Mouse (Mus musculus): ENCODE results near the gene Sez6l. TPM values are rescaled to one million over a fixed set of nuclear protein-coding genes. Genes with fewer than 3 reads are reported as not detected.
A peak's percentile ranks its signal among the peaks of the same experiment; 100 is the strongest.

Gene Sez6l
- total RNA-seq, 2 experiments from 2014 or later = 192 TPM

DNA sequence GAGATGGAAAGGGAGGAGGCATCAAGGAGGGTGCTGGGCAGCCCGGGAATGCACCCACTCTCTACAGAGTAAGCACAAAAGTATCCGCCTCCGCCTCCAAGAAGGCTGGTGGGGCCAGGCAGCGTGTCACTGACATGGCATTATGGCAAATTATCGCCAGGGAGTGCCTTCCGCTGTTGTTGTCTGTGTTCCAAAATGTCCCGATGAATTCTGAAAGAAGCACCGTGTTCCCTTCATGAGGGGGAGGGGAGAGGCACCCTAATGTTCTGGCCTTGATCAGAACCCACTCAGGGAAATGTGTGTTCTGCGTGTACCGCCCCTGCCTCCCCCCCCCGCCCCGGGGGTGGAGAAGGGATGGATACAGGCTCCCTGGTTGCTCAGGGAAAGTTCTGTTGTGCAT is 41.1 kb downstream of the Sez6l start:
- DNase-seq (ENCODE audit: low spot score in 2 of 2) = no peak

GRCm38 (mm10) chr5:112534146-112534545 is 42.8 kb downstream of the Sez6l start:
- DNase-seq (ENCODE audit: low spot score in 2 of 2) = no peak

- DNase-seq (ENCODE audit: low spot score in 2 of 2) = no peak
These were observed 43.5 kb downstream of the Sez6l start for GRCm38 (mm10) chr5:112533312-112534075.

- DNase-seq (ENCODE audit: low spot score in 2 of 2) = no peak
These were observed 44.1 kb downstream of the Sez6l start for GRCm38 (mm10) chr5:112532894-112533293.

- peak in 1 of 2 experiments; percentile 39 for DNase-seq (ENCODE audit: low spot score in 2 of 2)
These were observed 44.8 kb downstream of the Sez6l start for GRCm38 (mm10) chr5:112532210-112532609.

DNA sequence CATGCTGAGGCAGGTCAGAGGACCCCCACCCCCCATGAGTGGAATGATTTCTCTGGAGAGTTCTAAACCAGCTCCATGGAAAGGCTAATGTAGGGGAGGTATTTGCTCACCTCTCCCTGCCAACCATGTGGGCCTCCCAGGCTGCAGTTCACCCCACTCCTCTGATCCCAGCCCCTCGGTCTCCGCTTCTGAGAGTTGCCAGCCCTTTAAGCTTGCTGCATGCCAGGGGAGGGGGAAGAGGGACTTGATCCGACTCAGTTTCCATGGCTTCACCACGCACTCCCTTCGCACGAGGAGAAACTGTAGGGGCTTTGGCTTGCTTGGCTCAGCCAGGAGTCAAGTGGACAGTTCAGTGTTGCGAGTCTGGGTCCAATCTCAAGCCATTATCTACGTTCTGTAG is 45.9 kb downstream of the Sez6l start:
- no peak for DNase-seq (ENCODE audit: low spot score in 2 of 2)

DNA sequence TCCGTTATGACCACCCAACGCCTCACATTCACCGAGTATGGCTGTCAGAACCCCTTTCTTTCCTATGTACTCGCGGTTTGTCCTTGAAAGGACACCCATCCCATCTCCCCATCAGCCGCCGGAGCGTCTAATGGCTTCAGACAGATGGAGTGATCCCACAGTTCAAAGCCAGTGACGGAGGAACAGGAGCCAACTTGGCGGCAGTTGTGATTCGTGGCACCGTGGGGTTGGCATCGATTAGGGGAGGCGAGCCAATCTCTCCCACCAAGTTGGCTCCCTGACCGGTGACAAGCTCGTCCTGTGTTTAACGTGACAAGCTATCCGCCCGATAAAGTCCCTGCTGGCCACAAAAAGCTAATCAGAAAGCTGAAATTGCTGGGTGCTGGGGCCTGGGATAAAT is 50.0 kb downstream of the Sez6l start:
- peak; percentile 87 to 90 for DNase-seq (ENCODE audit: low spot score in 2 of 2)

- DNase-seq (ENCODE audit: low spot score in 2 of 2) = no peak
These were observed 50.5 kb downstream of the Sez6l start for GRCm38 (mm10) chr5:112526435-112526834.

DNA sequence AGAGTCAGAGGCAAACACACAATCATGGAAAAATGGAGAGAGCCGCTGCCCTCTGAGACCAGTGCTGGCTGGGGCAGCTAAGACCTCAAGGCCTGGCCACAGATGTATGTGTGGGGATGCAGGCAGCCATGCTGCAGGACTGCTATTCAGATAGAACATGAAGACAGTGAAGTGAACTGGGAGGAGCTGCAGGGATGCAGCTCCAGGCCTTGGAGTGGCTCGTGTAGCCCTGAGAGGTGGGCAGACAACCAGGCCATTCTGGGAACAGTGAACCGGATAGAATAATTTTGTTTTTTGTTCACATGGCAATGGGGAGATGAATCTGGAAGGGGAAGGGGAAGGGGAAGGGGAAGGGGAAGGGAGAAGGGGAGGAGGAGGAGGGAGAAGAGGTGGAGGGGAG is 51.0 kb downstream of the Sez6l start:
- DNase-seq (ENCODE audit: low spot score in 2 of 2) = no peak

DNA sequence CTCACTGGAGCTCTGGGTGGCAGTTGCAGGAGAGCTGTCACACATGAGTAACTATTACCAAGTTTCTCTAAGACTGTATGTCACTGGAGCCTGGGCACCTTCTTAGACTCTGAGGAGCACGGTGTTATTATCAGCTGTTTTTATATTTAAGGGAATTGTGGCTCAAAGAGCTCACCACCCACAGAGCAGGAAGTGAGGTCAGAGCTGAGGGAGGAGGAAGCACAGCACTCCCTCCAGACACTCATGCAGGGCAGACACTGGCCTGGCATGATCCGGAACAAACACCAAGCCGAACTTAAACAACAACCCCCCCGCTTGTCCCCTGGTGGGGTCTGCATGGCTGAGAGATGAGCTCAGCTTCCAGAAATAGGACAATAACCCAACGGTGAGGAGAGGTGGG is 51.7 kb downstream of the Sez6l start:
- DNase-seq (ENCODE audit: low spot score in 2 of 2) = no peak

DNA sequence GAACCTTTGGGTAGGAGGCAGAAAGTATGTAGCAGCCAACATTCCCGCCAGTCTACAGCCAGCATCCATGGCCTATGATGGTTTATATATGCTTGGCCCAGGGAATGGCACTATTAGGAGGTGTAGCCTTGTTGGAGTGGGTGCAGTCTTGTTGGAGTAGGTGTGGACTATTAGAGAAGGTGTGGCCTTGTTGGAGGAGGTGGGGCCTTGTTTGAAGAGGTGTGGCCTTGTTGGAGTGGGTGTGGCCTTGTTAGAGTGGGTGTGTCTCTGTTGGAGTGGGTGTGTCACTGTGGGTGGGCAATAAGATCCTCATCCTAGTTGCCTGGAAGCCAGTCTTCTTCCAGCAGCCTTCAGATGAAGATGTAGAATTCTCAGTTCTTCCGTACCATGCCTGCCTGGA is 53.2 kb downstream of the Sez6l start:
- no peak for DNase-seq (ENCODE audit: low spot score in 2 of 2)

DNA sequence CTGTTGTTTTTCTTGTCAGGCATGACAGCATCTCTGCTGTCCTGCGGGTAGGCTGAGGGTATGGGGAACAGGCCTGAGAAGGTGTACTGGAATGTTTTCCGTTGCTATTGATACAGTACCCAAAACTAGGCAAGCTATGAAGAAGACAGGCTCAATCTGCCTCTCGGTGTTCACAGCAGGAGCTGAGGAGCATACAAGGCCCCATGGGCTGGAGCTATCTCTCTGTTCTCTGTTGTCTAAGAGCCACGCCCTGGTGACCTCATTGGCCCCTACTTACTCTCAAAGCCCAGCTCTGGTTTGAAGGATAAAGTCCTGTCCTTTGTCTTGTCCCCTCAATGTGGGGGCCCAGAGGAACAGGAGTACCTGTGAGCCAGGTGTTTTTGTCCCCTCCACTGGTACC is 53.7 kb downstream of the Sez6l start:
- DNase-seq (ENCODE audit: low spot score in 2 of 2) = no peak

DNA sequence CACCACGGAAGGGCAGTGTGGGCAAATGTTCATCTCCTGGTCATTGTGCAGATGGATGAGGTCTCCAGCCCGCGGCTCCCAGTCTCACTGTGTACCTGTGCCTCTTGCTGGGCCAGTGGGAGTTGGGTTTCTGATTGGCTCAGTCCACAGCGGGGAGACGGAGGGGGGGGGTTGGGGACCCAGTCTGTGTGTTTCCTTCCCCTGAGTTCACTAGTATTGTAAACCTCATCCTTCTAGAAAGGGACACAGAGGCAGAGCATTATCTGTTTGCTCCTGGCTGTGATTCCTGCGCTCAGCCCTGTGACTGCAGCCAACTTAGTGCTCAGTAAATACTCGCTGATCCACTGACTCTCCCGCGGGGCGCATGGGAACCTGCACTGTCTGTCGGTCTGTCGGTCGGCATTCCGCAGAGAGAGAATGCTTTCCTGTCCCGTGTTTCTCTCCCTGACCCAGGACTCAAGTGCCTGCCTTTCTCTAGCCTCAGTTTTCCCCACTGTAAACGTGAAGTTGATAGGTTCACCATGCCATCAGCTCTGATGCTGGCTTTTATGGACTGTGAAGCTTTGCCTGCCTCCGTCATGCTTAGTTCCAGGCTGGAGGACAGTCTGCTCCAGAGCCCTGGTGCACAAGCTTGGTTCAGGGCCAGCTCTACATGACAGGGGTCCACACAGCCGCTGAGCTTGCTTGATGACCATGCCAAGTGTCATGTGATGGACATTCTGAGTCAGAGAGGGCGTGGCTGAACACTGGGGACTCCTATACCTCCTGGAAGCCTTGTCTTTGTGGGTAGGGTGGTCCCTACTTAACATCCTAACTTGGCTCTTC is 55.1 kb downstream of the Sez6l start:
- DNase-seq (ENCODE audit: low spot score in 2 of 2) = peak in 1 of 2 experiments; percentile 36

DNA sequence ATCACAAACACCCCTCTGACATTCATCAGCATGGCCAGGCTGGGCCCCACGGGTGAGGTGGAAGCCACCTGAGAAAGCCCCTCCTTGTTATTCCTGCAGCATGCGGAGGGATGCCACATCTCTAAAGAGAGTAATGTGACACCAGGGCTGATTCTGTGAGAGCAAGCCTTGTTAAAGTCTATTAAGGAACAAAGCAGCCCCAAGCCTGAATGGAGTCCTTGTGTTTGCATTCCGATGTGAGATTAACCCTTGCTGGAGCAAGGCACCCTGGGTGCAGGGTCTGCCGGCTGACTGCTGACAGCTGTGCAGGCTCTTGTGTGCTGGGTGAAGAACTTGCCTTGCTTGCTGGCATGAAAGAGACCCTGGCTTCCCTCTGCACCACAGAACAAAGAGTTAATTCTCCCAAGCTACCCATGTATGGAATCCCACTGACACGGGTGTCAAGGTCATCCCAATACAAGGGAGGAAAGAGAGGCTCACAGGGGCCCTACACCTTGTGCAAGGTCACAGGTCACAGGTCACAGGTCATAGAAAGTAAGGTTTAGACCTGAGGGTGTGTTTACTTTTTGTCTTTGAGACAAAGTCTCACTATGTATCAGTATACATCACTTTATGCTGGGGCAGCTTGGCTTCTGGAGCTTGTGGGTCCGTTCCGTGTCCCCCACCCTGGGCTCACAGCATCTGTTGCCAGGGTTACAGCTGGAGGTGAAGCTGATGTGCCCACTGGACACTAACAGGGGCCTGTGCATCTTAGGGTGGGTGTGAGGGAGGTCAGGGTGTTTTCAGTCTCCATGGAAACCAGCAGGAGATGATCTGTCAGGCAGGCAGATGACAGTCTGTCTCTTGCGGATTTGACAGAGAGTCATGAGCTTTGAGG is 55.9 kb downstream of the Sez6l start:
- DNase-seq (ENCODE audit: low spot score in 2 of 2) = peak in 1 of 2 experiments; percentile 28

DNA sequence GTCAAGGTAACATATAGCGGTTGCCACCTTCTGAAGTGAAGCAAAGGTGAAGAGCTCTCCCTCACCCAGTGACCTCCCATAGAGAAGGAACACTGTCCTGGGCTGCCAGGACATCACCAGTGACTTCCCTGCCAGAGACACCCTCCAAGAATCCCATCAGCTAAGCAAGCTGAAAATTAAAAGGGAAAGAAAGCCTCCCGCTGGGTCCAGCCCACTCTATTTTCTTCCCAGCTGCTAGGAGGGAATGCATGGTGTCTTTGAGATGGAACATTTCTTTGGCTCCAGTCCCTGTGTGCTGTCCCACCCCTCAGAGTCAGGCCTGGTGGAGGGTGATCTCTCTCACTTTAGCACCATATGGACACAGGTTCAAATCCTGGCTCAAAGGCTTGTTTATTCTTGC is 58.2 kb downstream of the Sez6l start:
- no peak for DNase-seq (ENCODE audit: low spot score in 2 of 2)

DNA sequence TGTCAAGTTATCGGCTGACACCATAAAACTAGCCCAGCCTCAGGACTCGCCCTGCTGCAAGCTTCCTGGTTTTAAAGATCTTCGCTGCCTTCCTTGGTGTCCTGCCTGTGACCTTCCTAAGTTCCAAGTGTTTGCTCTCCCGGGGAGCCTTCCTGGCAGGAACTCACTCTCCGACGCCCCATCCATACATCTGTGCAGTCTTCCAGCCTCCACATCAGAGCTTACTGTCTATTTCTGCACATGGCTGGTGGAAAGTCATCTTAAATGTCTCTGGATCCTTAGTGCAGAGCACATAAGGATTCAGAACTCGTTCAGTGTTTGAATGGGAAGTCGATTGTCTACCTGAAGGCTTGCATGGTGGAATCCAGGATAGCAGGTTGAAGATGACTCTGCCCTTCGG is 59.5 kb downstream of the Sez6l start:
- DNase-seq (ENCODE audit: low spot score in 2 of 2) = no peak

DNA sequence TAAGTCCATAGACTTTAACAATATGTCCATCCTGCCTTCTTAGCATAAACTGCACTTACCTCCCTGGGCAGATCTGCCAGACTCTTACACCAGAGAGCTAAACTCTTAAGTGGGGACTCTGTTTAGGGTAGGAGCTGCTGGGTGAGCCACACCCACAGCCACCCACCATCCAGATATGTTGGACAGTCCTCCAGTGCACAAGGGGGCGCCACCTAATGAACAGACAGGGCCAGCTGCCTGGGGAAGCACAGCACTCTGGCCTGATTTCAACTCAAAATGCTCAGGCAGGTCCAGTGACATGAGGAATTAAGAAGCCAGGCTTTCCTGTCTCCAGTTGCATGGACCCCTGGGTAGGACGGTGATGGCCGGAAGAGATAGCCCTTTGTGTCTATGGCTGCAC is 60.5 kb downstream of the Sez6l start:
- no peak for DNase-seq (ENCODE audit: low spot score in 2 of 2)

GRCm38 (mm10) chr5:112510351-112510750 is 66.6 kb downstream of the Sez6l start:
- DNase-seq (ENCODE audit: low spot score in 2 of 2) = no peak

- DNase-seq (ENCODE audit: low spot score in 2 of 2) = no peak
These were observed 67.1 kb downstream of the Sez6l start for GRCm38 (mm10) chr5:112509916-112510315.

- peak in 1 of 2 experiments; percentile 63 for DNase-seq (ENCODE audit: low spot score in 2 of 2)
These were observed 71.4 kb downstream of the Sez6l start for GRCm38 (mm10) chr5:112505595-112505994.

GRCm38 (mm10) chr5:112501384-112501783 is 75.6 kb downstream of the Sez6l start:
- DNase-seq (ENCODE audit: low spot score in 2 of 2) = no peak

All from layer of hippocampus, postnatal 10 days (tissue).